Mouse (Mus musculus): ENCODE data around the gene Spta1. TPM values are rescaled to one million over a fixed set of nuclear protein-coding genes. Genes with fewer than 3 reads are reported as not detected.

Gene Spta1
- polyA plus RNA-seq, 1 experiment from 2014 or later, result 0.06 TPM

DNA sequence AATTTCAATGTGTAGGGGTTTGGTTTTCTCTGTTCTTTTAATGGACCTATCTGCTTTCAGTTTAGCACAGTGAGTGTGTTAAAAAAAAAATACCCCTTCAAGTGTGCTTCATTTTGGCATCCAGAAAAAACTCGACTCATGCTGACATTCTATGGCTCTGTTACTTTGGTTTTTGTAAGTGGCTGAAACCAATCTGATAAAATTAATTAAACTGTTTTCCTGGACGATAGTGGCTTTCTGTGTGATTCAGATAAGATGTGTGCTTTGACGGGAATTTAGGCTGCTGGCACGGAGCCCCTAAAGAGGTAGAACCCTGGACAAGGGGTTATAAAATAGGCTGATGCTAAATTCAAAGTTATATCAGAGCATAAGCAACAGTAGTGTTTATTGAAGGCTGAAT lies 96.6 kb downstream of the Spta1 start:
- Histone ChIP-seq H3K4me3 (replicated peaks) (no peak overlapping the region), H3K27me3 (replicated peaks) (no peaks in the 10 kb centered on the region), H3K27ac (replicated peaks) (no peak overlapping the region), H3K36me3 (no peaks in the 10 kb centered on the region), H3K4me1 (no peaks in the 10 kb centered on the region), H3K4me2 (no peak overlapping the region), H3K9me3 (replicated peaks) (peaks cover 3% of the 10 kb centered on the region; the same call in 1 of the 2 replicates), H3K9ac (replicated peaks) (no peak overlapping the region)
- 76% methylated on average over 4 of the region's 4 CpGs for WGBS
- ATAC-seq (ENCODE audit: low FRiP score), result no peak

DNA sequence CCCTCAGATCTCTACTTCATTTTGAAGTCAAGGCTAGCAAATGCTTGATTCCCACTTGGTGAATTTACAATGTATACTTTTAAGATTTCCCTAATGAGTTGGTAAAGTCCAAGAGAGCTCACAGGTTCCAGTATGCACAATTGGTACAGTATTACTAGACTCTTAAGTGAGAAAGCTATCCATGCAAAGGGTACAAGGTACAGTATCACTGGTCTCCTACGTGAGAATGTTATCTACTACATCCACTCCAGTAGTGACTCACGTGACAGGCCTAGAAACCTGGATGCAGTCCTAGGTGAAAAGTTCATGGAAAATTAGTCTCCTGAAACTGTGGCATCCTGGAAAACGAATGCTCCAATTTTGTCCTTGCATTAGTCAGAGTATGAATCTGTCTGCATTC lies 98.1 kb downstream of the Spta1 start:
- Histone ChIP-seq H3K36me3 (no peaks in the 10 kb centered on the region), H3K9me3 (replicated peaks) (no peaks in the 10 kb centered on the region), H3K4me2 (no peak overlapping the region), H3K4me1 (no peaks in the 10 kb centered on the region), H3K27ac (replicated peaks) (no peak overlapping the region), H3K9ac (replicated peaks) (no peak overlapping the region), H3K4me3 (replicated peaks) (no peak overlapping the region), H3K27me3 (replicated peaks) (no peaks in the 10 kb centered on the region)
- WGBS, result 88% methylated on average over 3 of the region's 3 CpGs
- ATAC-seq (ENCODE audit: low FRiP score), result no peak

Other genes starting within 250 kb of the Spta1 start
- gene Mndal, start 230.3 kb upstream of the Spta1 start, polyA plus RNA-seq (2015; fragmentation: Nextera tagmentation; extraction: Ambion mirVana), result 1.1 and 11.7 TPM in 2 replicates
- 0.69 and 2.9 TPM in 2 replicates for gene Ifi203, start 230.1 kb upstream of the Spta1 start, polyA plus RNA-seq (2015; fragmentation: Nextera tagmentation; extraction: Ambion mirVana)
- gene Ifi202b, start 190.0 kb upstream of the Spta1 start, polyA plus RNA-seq (2015; fragmentation: Nextera tagmentation; extraction: Ambion mirVana), result 0.41 TPM in 1 of 2 replicates, not detected in the other
- gene Ifi205, start 141.0 kb upstream of the Spta1 start, polyA plus RNA-seq (2015; fragmentation: Nextera tagmentation; extraction: Ambion mirVana), result 0.43 TPM in 1 of 2 replicates, not detected in the other
- gene Olfr433, start 132.1 kb upstream of the Spta1 start, polyA plus RNA-seq (2015; fragmentation: Nextera tagmentation; extraction: Ambion mirVana), result not detected in 2 replicates
- gene Olfr432, start 123.6 kb upstream of the Spta1 start, polyA plus RNA-seq (2015; fragmentation: Nextera tagmentation; extraction: Ambion mirVana), result not detected in 2 replicates
- gene Olfr430, start 106.2 kb upstream of the Spta1 start, polyA plus RNA-seq (2015; fragmentation: Nextera tagmentation; extraction: Ambion mirVana), result not detected in 2 replicates
- not detected in 2 replicates for gene Olfr429, start 88.4 kb upstream of the Spta1 start, polyA plus RNA-seq (2015; fragmentation: Nextera tagmentation; extraction: Ambion mirVana)
- not detected in 2 replicates for gene Olfr427, start 75.9 kb upstream of the Spta1 start, polyA plus RNA-seq (2015; fragmentation: Nextera tagmentation; extraction: Ambion mirVana)
- not detected in 2 replicates for gene Olfr231, start 51.6 kb upstream of the Spta1 start, polyA plus RNA-seq (2015; fragmentation: Nextera tagmentation; extraction: Ambion mirVana)
- not detected in 2 replicates for gene Olfr424, start 41.3 kb upstream of the Spta1 start, polyA plus RNA-seq (2015; fragmentation: Nextera tagmentation; extraction: Ambion mirVana)
- not detected in 2 replicates for gene Olfr420, start 17.1 kb upstream of the Spta1 start, polyA plus RNA-seq (2015; fragmentation: Nextera tagmentation; extraction: Ambion mirVana)
- gene Olfr419, start 79.3 kb downstream of the Spta1 start, polyA plus RNA-seq (2015; fragmentation: Nextera tagmentation; extraction: Ambion mirVana), result not detected in 2 replicates
- 0.23 TPM in 1 of 2 replicates, not detected in the other for gene Mptx1, start 157.7 kb downstream of the Spta1 start, polyA plus RNA-seq (2015; fragmentation: Nextera tagmentation; extraction: Ambion mirVana)
- not detected in 2 replicates for gene Olfr417, start 192.3 kb downstream of the Spta1 start, polyA plus RNA-seq (2015; fragmentation: Nextera tagmentation; extraction: Ambion mirVana)
- gene Olfr248, start 218.3 kb downstream of the Spta1 start, polyA plus RNA-seq (2015; fragmentation: Nextera tagmentation; extraction: Ambion mirVana), result not detected in 2 replicates